Mouse (Mus musculus) embryo, embryonic 11.5 days (tissue): ENCODE measurements around the gene Arhgap10.

ENCODE experiments used
- DNase-seq: peaks from one replicate; pipeline ENCODE4 v3.0.0-alpha.2; 2012; ENCODE audit warnings: low read depth, low spot score

Arhgap10 gene

DNA sequence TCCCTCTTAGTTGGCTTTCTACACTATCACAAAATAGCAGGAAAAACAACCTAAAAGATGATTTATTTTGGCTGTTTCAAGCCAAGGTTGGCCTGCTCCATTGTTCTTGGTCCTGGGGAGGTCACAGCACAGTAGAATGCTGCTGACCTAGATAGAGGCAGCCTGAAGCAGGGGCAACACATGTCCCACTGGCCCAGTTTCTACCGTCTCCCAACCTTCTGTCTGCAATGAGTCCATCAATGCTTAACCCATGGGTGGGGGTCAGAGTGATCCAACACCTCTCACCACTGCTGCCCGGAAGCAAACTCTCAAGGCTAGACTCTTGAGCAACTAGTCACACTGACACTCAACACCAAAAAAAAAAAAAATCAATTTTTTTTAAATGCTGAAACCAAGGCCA is 31.0 kb downstream of the Arhgap10 start:
- DNase-seq = no peak

DNA sequence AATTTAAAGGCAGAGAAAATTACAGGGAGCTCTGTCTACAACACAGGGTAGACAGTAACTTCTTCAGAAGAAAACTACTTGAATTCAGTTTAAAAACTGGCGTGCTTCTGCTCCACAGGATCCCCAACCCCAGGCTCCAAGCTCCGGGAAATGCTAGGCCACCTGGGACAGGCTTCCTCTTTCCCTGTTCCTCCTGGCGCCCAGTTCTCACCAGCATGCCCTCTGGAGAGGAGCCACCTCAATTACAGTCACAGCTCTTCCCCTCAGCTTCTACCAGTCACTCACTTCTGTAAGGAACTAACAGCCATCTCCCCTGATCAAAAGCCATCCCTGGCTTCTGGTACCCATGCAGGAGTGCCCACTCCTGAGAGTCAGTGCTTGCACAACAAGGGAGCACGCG is 32.9 kb downstream of the Arhgap10 start:
- no peak for DNase-seq

DNA sequence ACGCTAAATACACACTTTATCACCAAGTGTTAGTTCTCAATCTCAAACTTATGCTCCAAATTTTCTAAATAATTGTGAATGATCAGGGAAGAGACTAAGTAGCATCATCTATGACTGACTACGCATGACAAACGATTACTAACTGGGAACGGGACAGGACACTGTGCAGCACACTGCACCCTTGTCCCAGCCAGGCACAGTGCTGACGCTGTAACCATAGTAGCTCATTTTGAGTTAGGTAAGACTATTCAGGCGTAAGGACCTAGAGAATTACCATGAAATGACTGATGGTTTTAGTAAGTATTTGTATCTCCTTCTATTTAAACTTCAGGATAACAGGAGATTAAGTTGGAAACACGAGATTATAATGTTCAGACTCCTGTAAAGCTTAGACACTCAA is 33.5 kb downstream of the Arhgap10 start:
- DNase-seq = no peak

DNA sequence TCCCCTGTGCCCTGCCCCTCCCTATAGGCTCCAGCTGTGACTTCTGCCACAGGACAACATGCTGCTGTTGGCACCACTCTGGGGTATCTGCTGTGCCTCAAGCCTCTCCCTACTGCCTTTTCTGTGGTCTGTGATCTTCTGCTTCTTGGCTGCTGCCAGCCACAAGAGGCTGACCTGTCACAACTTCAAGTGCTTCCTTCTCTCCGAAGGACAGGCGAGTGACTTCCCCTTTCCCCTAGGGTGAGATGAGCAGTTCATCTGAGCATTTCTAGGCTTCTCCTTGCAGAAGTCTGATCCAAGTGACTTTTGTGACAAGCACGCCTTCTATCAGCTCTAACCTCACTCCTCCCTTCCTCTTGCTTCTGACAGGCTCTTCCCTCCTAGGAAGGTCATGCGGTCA is 34.1 kb downstream of the Arhgap10 start:
- DNase-seq = no peak

DNA sequence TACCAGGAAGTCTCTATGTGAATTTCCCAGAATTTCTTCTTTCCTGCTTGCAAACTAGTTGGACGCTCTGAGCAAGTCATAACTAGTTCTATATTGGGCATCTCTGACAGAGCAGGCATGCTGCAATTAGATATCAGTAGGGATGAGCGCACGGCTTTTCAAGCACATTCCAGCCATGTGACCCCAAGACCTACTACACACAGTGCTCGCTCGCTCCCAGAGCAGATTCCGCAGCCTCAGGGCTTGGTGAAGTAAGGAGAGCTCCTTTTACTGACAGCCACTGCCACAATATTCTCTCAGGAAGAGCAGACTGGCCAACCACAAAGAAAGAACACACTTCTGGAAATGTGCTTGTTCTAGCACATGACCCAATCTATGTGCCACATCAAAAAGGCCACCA is 36.0 kb downstream of the Arhgap10 start:
- no peak for DNase-seq

DNA sequence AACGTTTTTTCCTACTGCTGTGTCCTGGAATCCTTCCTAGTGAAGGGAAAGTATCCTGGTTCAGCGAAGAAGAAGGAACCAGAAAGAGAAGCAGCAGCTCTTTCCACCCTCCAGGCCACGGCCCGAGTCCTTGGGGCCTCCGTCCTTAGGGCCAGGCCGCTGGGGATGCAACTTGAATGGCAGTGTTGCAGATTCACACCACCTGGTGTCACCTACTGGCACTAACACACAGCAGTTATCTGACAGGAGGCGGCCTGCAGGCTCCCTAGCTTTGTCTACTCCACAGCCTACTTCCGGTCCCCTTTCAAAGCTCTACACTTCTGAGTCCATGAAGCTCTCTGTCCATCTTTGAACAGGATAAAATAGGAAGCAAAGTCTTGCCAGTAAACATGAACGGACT is 37.8 kb downstream of the Arhgap10 start:
- no peak for DNase-seq

DNA sequence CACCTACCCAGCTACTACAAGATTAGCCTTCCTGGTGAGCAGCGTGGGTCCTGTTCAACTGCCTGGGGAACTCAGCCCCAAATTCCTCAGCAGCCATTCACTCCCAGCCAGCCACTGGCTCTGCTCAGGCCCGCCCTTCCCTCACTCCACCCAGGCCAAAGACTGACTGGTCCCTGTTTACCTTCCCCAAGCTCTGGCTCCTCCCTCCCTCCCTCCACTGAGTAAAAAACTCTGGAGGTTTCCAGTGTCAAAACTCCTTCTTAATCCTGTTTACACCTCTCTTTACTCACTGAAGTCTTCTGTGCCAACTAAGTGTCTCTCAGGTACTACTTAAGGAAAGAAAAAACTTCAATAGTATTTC is 38.9 kb downstream of the Arhgap10 start:
- no peak for DNase-seq

DNA sequence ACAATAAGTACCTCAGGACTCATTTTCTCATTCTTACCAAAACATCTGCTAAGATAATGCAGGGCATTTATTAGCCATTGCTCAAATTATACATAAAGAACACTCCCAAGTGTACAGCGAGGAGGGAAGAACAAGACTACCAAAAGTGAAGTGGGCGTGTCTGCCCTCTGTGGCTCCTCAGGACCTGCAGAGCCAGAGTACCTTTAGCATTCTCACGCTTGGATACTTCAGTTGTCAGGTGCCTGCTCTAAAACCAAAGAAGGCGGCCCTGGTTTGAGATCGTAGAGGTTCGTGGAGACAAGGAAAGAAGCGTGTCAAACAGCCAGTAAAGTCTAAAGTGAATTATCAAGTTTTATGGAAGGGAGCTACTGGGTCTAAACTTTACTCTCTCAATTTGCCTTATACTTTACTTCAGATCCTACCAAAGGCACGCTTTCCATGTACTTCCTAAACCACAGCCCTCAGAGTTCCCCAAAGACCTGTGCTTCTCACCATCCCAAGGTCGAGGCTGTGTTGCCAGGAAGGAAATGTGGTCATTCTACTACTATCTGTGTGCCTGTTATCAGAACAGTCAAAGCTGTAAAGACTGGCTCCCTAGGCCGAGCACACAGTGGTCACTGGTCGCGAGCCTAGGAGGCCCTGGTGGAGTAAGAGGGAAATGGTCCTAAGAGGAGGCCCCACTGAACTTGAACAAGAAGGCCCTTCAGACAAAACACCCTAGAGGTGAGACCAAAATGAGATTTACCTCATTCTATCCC is 39.4 kb downstream of the Arhgap10 start:
- DNase-seq = no peak

DNA sequence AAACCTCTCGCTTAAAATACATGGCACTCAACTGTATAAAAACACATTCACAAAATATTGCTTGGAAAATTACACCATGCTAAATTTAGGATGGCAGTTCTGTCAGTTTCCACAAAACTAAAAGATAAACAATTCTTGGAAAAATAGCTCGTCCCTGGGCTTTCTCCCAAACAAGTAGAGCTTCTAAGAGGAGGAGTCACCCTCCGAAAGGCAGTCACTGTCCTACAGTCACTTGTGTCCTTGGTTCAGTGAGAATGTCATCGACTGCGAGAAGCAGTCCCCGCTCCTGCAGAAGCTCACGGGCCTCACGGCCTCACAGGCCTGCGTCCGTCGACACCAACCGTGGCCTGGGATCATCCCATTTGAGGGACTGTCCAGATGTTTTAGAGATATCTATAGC is 40.1 kb downstream of the Arhgap10 start:
- no peak for DNase-seq

DNA sequence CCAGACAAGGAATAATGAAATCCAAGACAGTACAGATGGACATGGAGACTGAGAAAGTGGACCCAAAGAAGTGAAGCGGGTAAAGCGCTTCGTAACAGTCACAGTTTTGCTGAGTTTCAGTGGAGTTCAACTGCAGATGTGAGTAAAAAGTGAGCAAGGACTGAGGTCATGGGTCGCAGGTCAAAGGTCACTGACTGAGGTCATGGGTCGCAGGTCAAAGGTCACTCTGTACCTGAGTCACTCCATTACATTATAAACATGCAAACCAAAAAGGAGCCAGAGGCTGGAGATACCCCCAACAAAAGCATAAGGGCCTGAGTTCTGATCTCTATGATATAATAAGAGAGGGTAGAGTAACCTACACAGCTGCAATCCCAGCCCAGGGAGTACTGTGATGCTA is 43.1 kb downstream of the Arhgap10 start:
- no peak for DNase-seq

DNA sequence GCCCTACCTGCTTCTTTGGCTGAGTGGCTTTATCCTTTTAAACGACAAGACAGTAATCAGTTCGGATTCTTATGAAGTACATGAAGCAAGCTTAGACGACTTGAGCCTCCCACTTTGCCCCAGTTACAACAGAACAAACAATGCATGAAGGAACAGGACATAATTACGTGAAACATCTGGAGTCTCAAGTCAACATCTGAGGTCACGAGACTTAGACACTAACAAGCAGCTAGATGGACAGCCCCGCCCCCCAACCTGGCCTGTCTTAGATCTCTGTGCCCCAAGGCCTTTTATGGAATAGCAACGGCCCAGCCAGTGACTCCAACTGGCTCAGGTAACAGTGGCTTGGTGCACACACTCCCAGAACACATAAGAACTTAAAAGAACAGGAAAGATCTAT is 44.0 kb downstream of the Arhgap10 start:
- DNase-seq = no peak

DNA sequence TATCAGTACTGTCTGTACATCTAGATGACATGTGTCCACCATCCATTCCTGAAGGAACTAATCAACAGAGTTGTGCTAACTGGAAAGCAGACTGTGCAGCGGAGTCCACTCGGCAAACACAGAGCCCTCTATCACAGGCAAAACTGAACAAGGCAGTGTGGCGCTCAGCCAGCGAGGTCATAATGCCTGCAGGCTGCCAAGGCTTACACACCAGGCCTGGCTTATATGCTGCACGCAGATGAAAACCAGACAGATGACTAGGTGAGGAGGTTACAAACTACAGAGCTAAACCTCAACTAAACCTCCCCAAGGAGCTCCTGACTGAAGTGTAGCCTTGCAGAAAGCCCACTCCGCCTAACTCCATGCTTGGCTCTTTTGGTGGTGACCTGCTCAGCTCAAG is 44.4 kb downstream of the Arhgap10 start:
- DNase-seq = no peak

DNA sequence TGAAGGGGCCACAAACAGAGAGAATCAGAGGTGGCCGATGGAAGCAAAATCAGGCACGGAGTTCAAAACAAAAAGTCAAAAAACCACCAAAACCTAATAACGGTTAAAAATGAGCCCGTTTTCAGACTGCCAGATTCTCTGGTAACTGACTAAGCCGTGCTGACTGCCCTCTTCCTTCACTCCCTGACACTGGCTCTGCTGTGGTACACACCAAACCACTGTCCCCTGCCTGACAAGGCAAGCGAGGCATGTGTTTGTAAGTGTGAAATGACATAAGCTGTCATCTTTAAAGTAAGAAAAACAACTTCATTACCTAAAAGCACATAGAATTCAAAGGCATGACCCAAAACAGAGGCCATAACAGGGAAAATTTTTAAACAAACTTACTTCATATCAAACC is 56.4 kb downstream of the Arhgap10 start:
- DNase-seq = no peak

DNA sequence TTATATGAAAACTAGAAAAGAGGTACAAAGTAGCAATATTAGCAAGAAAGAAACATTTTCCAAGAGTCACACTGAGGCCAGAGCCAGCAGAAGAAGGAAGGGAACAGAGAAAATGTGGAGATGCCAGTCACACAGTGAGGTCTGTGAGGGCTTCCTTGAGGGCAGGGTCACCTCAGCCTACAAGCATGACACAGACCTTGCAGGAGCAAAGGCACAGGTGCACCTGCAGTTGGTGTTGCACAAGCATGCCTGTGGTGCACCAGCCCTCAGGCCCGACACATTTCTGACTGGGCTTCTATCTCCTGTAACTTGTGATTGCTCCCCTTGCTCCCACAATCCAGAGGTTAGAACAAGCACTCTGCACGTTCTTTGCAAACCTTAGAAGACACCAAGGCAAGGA is 57.4 kb downstream of the Arhgap10 start:
- DNase-seq = no peak

DNA sequence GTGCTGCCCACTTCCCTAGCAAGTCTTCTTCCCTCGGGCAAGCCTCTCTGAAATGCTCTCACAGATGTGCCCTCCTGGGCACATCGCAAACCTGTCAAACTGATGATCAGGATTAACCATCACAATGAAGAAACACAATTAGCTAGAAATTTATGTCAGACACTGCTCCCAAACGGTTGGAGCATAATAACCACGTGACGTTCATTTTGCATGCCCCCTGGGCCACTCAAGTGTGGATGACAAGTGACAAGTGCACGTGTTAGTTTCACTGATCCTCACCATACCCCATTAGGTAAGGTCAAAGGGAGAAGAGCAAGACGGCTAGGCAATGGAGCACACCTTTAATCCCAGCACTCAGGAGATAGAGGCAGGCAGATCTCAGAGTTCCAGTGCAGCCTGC is 58.1 kb downstream of the Arhgap10 start:
- DNase-seq = no peak

DNA sequence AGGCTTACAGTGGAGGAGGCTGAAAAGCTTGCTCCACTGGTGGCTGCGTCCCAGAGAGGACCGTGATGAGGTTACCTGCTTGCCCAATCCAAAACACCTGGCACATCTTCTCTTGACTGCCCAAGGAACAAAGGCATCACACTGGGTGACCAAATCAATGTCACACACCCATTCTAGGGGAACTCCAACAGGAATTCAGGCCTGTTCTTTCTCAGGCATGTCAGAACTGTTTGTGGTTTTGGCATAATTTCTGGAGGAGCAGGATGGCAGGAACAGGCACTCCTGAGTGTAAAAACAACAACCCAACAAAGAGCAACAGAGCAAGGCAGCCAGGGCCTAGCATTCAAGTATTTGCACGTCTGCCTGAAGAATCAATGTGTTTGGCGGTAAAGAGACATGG is 59.2 kb downstream of the Arhgap10 start:
- DNase-seq = no peak

DNA sequence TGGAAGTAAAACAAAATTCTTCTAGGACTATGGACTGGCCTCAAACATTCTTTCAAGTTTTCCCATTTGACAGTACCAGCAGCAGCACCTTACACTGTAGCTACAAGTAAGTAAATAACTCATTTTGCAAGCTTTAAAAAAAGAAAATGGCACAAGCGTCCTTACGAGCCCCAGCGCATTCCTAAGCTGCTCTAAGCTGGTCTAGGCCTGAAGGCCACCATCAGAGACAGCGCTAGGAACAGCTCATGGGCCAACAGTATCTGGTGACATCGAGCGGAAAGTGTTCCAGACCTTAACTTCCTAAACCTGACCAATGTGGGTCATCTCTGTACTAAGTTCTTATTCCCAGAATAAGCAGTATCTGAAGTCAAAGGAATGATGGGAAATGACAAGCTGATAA is 61.5 kb downstream of the Arhgap10 start:
- no peak for DNase-seq

DNA sequence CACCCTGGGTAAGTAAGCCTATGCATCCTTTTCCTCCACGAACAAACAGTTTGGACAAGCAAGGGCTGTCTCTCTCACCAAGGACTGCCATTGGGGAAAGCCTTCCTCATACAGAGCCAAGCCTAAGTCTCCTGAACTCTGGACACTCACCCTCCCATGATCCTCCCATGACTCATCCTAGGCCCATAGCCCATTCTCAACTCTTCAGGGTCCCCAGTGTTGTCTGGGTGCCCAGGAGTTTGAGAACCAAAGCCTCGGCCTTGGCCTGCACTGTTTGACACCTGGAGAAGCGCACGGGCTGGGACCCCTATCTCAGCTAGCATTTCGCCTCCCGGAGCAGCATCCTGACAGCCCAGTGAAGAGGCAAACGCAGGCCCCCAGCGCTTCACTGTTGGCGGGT is 63.9 kb downstream of the Arhgap10 start:
- no peak for DNase-seq

DNA sequence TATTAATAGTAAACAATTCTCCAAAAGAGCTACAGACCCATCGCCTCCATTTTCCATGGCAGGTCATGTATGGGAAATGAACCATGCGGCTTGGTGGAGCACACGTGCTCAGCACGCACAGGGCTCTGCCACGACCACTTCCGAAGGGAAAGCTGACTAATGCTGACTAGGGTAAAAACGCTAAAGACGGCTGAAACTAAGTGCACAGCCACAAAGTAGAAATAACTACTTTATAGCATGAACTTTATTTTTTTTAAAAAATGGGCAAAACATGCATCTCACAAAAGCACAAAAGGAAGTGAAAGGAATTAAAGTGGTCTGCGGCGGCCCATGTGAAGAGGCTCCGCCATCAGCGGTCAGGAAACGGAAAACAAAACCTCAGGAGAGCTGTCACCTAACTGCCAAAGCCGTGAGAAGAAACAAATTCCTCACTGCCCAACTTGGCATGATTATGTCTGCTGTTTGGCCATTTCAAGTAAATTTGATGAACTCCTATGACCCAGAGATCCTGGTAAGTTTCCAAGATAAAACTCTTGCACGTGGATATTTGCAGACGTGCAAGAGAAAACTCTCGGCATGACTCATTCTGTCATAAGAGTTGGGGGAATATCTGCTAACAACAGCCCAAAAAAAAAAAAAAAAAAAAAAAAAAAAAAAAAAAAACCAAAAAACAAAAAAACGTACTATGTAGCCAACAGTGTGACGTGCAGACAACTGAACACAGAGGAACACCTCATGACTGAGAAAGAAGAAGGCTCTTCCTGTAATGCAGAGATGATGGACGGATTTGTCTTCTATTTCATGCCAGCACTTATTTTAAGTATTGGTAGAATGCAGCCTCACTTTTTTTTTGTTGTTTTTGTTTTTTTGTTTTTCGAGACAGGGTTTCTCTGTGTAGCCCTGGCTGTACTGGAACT is 66.0 kb downstream of the Arhgap10 start:
- no peak for DNase-seq

DNA sequence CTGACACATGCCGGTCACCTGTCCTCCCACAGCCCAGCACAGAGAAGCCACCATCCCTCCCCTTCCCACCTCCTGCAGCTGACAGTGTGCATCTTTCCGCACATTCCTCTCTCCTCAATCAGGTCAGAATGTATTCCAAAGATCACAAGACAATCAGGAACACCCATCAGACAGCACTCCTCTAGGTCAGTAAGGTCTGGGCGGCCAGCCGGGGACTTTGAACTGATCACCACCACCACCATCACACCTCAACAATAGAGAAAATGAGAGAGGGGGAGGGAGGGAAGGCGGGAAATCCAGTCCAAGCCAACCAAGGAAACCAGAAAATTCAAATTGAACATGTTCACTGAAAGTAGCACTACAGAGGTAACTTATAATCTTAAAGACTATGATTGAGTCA is 66.7 kb downstream of the Arhgap10 start:
- DNase-seq = no peak

DNA sequence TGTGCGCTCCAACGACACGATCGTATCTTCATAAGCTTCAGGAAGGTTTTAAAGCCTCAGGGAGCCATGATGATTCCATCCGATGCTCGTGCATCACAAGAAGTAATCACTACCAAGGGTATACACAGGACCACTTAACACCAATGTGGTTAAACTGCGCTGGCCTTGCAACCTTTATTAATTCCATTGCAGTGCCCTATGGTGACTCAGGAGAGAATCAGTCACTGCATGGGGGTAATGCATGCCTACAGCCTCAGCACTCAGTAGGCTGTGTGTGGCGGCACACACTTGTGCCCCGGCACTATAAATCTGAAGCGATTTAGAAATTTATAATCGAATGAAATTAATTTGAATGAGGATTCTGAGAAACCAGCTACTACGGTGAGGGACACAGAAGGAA is 71.5 kb downstream of the Arhgap10 start:
- DNase-seq = no peak

DNA sequence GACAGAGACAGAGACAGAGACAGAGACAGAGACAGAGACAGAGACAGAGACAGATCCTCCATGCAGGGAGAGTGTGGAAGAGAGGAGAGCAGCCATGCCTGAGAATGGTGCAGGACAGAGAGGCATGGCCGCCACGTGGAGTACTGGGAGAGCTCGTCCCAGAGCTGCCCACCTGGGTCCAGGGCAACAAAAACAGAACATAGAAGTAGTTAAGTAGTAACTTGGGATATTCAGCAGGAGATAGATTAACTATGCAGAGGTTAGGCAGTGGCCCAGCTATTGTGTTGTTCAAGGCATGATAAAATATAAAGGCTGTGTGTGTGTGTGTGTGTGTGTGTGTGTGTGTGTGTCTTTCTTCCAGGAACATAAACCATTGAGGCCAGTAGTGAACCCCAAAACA is 72.1 kb downstream of the Arhgap10 start:
- no peak for DNase-seq

DNA sequence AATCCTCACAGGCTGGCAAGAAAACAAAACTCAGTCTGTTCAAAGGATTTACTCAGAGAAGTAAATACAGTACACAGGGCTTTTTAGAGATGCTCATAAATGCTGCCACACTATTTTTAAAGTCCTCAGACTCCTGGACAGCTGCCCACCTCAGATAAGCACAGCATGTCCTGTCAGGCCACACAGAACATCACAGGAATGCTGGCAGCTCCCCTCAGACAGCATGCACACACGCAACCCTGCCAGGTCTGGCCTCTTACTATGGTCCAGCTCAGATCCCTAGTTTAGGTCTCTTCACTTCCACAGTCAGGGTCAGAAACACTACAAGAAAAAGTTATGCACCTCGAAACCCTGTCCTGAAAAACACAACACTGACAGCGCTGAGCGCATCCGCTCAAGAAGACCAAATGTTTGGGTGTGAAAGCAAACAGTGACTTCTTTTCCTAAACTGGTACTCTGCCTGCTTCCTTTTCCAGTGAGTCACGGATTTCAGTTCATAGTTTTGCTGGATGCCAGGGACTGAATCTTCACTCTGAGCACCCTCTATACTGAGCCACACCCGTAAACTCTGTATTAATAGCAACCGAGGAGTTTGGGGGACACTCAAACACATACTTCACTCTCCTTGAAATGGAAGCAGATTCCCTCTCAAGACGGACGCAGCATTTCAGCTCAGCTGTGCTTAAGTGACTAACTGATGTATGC is 73.4 kb downstream of the Arhgap10 start:
- DNase-seq = no peak
